Mouse (Mus musculus) stomach, postnatal 0 days (tissue): ENCODE data around the gene Bptf.
"Not testable (repeated sequence)": the region's sequence is repeated elsewhere in the genome, so short reads cannot be mapped to it uniquely, and the experiment has no call there.

ENCODE experiments used
- CTCF ChIP-seq: IDR thresholded peaks from 2 replicates; pipeline ENCODE4 v1.5.1; 2016; ENCODE audit warnings: antibody characterized with exemption, low read depth, mild to moderate bottlenecking, moderate library complexity
- EP300 ChIP-seq: optimal IDR thresholded peaks from 2 replicates; pipeline ENCODE3; 2016; ENCODE audit warnings: antibody characterized with exemption

DNA sequence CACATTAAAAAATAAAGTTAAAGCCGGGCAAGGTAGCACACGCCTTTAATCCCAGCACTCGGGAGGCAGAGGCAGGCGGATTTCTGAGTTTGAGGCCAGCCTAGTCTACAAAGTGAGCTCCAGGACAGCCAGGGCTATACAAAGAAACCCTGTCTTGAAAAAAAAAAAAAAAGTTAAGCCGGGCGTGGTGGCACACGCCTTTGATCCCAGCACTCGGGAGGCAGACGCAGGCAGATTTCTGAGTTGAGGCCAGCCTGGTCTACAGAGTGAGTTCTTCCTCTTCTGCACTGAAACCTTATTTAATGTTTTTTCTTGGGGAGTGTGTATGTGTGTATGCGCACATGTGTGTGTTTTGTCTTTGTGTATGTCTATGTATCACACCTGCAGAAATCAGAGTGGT, 4.5 kb upstream of the Bptf start:
- TF ChIP-seq CTCF, EP300: not testable (repeated sequence)
